Mouse (Mus musculus) large intestine, adult 2 months (tissue): Measurements from ENCODE around the gene Tulp4. TPM values are rescaled to one million over a fixed set of nuclear protein-coding genes. Genes with fewer than 3 reads are reported as not detected.
"Not testable (repeated sequence)": the region's sequence is repeated elsewhere in the genome, so short reads cannot be mapped to it uniquely, and the experiment has no call there.

Experiments
- DNase-seq: peaks from one replicate; pipeline ENCODE4 v3.0.0-alpha.2; 2012; ENCODE audit warnings: low read depth, low spot score
- WGBS: fragments of 180-500 bp; shearing (Covaris S2); methylation state at CpG from one replicate; pipeline ENCODE4 v1.1.7; 2018; 5-methylcytosine and 5-hydroxymethylcytosine counted together
- polyA plus RNA-seq: library from polyadenylated mRNA; depleted of rRNA; stranded (reverse); fragments of >200 nt; gene quantifications from 2 replicates; pipeline ENCODE4 v1.2.3, GENCODE M21; 2012; rRNA removed

Tulp4 gene
- polyA plus RNA-seq, 1 experiment: 18.9 TPM

- DNase-seq: not testable (repeated sequence)
- WGBS: 5% methylated on average over 19 of the region's 20 CpGs
These were observed 150.8 kb downstream of the Tulp4 start for GRCm38 (mm10) chr17:6257070-6257456.

- WGBS: under 1% methylated on average over 71 of the region's 84 CpGs
These were observed 163.9 kb downstream of the Tulp4 start for GRCm38 (mm10) chr17:6269876-6270831.

GRCm38 (mm10) chr17:6270840-6271239 lies 164.6 kb downstream of the Tulp4 start:
- WGBS: under 1% methylated on average over 25 of the region's 25 CpGs
- peak; percentile 18 for DNase-seq

More at GRCm38 (mm10) chr17:6269876-6270831, 163.9 kb downstream of the Tulp4 start:
- DNase-seq: not testable (repeated sequence)

GRCm38 (mm10) chr17:6271970-6272369 lies 165.7 kb downstream of the Tulp4 start:
- not testable (repeated sequence) for DNase-seq
- 73% methylated on average over 6 of the region's 6 CpGs for WGBS

GRCm38 (mm10) chr17:6274693-6275092 lies 168.5 kb downstream of the Tulp4 start:
- DNase-seq: not testable (repeated sequence)
- WGBS: 93% methylated on average over 6 of the region's 6 CpGs

GRCm38 (mm10) chr17:6279205-6279604 lies 173.0 kb downstream of the Tulp4 start:
- WGBS: 36% methylated on average over 8 of the region's 8 CpGs
- DNase-seq: peak; percentile 8

- 90% methylated on average over 10 of the region's 10 CpGs for WGBS
- not testable (repeated sequence) for DNase-seq
These were observed 173.5 kb downstream of the Tulp4 start for GRCm38 (mm10) chr17:6279772-6280171.

GRCm38 (mm10) chr17:6280513-6280912 lies 174.3 kb downstream of the Tulp4 start:
- not testable (repeated sequence) for DNase-seq
- WGBS: 95% methylated on average over 19 of the region's 19 CpGs

GRCm38 (mm10) chr17:6283137-6283536 lies 176.9 kb downstream of the Tulp4 start:
- DNase-seq: not testable (repeated sequence)
- 86% methylated on average over 8 of the region's 10 CpGs for WGBS

GRCm38 (mm10) chr17:6286169-6286568 lies 179.9 kb downstream of the Tulp4 start:
- DNase-seq: not testable (repeated sequence)
- WGBS: 86% methylated on average over 5 of the region's 5 CpGs

GRCm38 (mm10) chr17:6289045-6289444 lies 182.8 kb downstream of the Tulp4 start:
- whole genome bisulfite sequencing: 85% methylated on average over 12 of the region's 12 CpGs
- DNase-seq: not testable (repeated sequence)

GRCm38 (mm10) chr17:6293882-6294281 lies 187.6 kb downstream of the Tulp4 start:
- WGBS: 75% methylated on average over 1 of the region's 5 CpGs
- not testable (repeated sequence) for DNase-seq

GRCm38 (mm10) chr17:6297060-6297795 lies 191.0 kb downstream of the Tulp4 start:
- WGBS: 93% methylated on average over 9 of the region's 15 CpGs
- not testable (repeated sequence) for DNase-seq

- DNase-seq: not testable (repeated sequence)
- WGBS: 49% methylated on average over 6 of the region's 12 CpGs
These were observed 194.1 kb downstream of the Tulp4 start for GRCm38 (mm10) chr17:6300190-6300863.

Other genes with a start within 250 kb of the Tulp4 start
- gene Synj2, start 165.2 kb upstream of the Tulp4 start, polyA plus RNA-seq: 4.3 and 5.7 TPM in 2 replicates
- 1.3 and 2.2 TPM in 2 replicates for gene Serac1, start 26.7 kb upstream of the Tulp4 start, polyA plus RNA-seq
- gene Gtf2h5, start 26.7 kb upstream of the Tulp4 start, polyA plus RNA-seq: 13.9 and 14.2 TPM in 2 replicates
- 22.6 and 30.0 TPM in 2 replicates for gene Tmem181a, start 150.4 kb downstream of the Tulp4 start, polyA plus RNA-seq
- gene Dynlt1a, start 211.1 kb downstream of the Tulp4 start, polyA plus RNA-seq: 14.0 and 15.0 TPM in 2 replicates